Mouse (Mus musculus) midbrain, postnatal 0 days (tissue): ENCODE measurements around the gene Glyatl3. TPM values are rescaled to one million over a fixed set of nuclear protein-coding genes. Genes with fewer than 3 reads are reported as not detected.

Source experiments
- ATAC-seq: fragments of 200-750 bp; cut with Nextera tagmentation; 2 replicates; pipeline ENCODE4 v1.8.0; 2017; ENCODE audit warnings: moderate number of reproducible peaks, mild to moderate bottlenecking, moderate TSS enrichment, moderate library complexity; ENCODE audit not compliant: low FRiP score
- DNase-seq: peaks from one replicate; pipeline ENCODE4 v3.0.0-alpha.2; 2015; ENCODE audit warnings: low spot score
- H3K27ac ChIP-seq: fragments of 300-500 bp; sonication (generic); 2 replicates; pipeline ENCODE4 v1.5.1; 2014; ENCODE audit warnings: low read depth, mild to moderate bottlenecking, low read length, mixed read lengths
- H3K27me3 ChIP-seq: fragments of 300-500 bp; sonication (generic); 2 replicates; pipeline ENCODE4 v1.6.1; 2014; ENCODE audit warnings: low read length, control low read depth, mixed read lengths; ENCODE audit not compliant: insufficient read depth
- H3K36me3 ChIP-seq: fragments of 300-500 bp; sonication (generic); 2 replicates; pipeline ENCODE4 v1.6.1; 2014; ENCODE audit warnings: low read length, control low read depth, mixed read lengths; ENCODE audit not compliant: insufficient read depth
- H3K4me1 ChIP-seq: fragments of 300-500 bp; sonication (generic); 2 replicates; pipeline ENCODE4 v1.6.1; 2014; ENCODE audit warnings: mild to moderate bottlenecking, control low read depth, antibody characterized with exemption, low read length, mixed read lengths; ENCODE audit not compliant: insufficient read depth
- H3K4me2 ChIP-seq: fragments of 300-500 bp; sonication (generic); 2 replicates; pipeline ENCODE4 v1.6.1; 2014; ENCODE audit warnings: low read depth, mild to moderate bottlenecking, low read length, mixed read lengths; ENCODE audit not compliant: poor library complexity, severe bottlenecking
- H3K4me3 ChIP-seq: fragments of 300-500 bp; sonication (generic); 2 replicates; pipeline ENCODE4 v1.5.1; 2014; ENCODE audit warnings: low read depth, mild to moderate bottlenecking, low read length, moderate library complexity
- H3K9ac ChIP-seq: fragments of 300-500 bp; sonication (generic); replicated peaks from 2 replicates; pipeline ENCODE4 v1.6.1; 2014; ENCODE audit warnings: mild to moderate bottlenecking, low read length, moderate library complexity, mixed read lengths; ENCODE audit not compliant: poor library complexity, severe bottlenecking
- H3K9me3 ChIP-seq: fragments of 300-500 bp; sonication (generic); 2 replicates; pipeline ENCODE4 v1.6.1; 2016; ENCODE audit warnings: low read length, control low read depth
- CTCF ChIP-seq: IDR thresholded peaks from 2 replicates; pipeline ENCODE4 v1.5.1; 2016; ENCODE audit warnings: antibody characterized with exemption, mild to moderate bottlenecking
- WGBS: fragments of 180-500 bp; shearing (Covaris S2); extraction: QIAGEN DNeasy Blood & Tissue Kit; methylation state at CpG from one replicate; pipeline ENCODE4 v1.1.7; 2014; 5-methylcytosine and 5-hydroxymethylcytosine counted together
- polyA plus RNA-seq: library from polyadenylated mRNA; unstranded; fragments of >200 nt; fragmentation: Nextera tagmentation; extraction: Ambion mirVana; gene quantifications from 2 replicates; pipeline ENCODE4 v1.2.1, GENCODE M21; 2015
- total RNA-seq: library from RNA; depleted of rRNA; stranded (reverse); fragments of >200 nt; gene quantifications from 2 replicates; pipeline ENCODE4 v1.2.3, GENCODE M21; 2014; rRNA removed

Glyatl3 gene
- total and polyA plus RNA-seq, 2 experiments from 2014 or later, result not detected

DNA sequence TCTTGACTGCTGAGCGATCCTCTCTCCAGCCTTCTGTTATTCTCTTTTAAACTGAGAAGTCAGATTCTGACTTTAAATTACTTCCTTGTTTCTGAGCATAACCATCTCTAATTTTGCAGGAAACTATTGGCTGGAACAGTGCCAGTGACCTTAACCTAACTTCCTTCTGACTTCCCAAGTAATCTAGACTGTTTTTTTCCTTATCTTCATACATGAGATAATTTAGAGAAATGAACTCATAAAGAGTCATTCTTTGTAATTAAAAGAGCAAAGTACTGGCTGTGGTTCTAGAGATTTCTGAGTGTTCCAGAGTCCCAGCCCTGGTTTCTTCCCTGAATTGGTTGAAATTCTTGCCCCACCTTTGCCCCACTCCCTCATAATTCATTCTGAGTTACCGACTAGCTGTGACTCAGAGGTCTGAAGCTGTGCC lies 40.6 kb downstream of the Glyatl3 start:
- Histone ChIP-seq H3K27ac (no peak overlapping the region), H3K4me1 (no peaks in the 10 kb centered on the region), H3K9ac (no peak overlapping the region), H3K4me2 (no peak overlapping the region), H3K27me3 (no peaks in the 10 kb centered on the region), H3K36me3 (no peaks in the 10 kb centered on the region), H3K4me3 (no peak overlapping the region), H3K9me3 (no peaks in the 10 kb centered on the region)
- no peak for DNase-seq
- ATAC-seq, result no peak
- no peak for TF ChIP-seq CTCF
- WGBS, result 76% methylated on average over 2 of the region's 2 CpGs

DNA sequence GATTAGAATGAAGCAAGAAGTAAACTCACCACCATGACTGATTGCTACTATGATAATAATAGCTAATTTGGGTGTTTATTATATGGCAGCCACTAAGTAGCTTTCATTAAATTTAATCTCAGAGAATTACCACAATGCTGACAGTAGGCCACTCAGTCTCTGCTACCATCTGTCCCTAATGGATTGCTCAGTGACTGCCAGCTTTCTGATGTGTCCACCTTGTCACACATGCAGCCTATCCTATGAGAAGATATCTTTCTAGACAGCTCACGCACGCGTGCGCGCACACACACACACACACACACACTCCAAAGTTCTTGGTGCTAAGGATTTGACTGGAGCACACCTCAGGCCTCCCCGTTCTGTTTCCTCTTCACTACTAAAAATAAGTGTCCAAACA lies 41.5 kb downstream of the Glyatl3 start:
- TF ChIP-seq CTCF, result no peak
- Histone ChIP-seq H3K36me3 (no peaks in the 10 kb centered on the region), H3K4me1 (no peaks in the 10 kb centered on the region), H3K4me3 (no peak overlapping the region), H3K4me2 (no peak overlapping the region), H3K27ac (no peak overlapping the region), H3K9me3 (no peaks in the 10 kb centered on the region), H3K9ac (no peak overlapping the region), H3K27me3 (no peaks in the 10 kb centered on the region)
- 94% methylated on average over 6 of the region's 6 CpGs for WGBS
- DNase-seq (peak; percentile 8), ATAC-seq (no peak)

DNA sequence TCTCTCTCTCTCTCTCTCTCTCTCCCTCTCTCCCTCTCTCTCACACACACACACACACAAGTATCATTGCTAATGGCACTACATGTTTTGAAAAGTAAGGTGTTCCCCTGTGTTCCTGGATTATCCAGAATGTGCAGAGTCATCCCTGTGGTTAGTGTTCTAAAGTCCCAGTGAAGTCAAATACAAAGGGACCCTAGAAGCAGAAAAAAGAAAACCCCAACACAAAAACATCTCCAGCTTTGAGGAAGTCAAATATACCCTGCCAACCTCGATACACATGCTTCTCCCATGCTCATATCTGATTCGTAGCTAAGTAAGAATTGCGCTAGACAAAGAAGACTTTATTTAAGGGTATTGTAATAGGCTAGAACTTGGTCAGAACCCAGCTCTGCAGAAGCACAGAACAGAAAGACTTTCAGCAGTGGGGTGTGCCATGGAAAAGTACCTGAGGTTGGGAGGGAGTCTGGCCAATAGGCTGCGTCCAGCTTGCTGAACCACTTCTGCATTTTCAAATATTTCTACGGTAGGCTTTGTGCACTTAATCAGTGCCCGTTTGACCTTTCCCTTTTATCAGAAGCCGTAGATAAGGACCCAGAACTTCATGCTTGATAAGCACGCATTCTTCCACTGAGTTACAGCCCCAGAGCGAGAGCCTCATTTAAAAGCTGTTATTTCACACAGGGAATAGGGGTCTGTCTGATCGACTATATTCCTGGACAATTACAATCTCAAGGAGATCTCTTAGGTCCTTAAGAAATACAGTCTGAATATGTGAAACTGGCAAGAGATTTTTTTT lies 45.0 kb downstream of the Glyatl3 start:
- TF ChIP-seq CTCF, result no peak
- no peak for ATAC-seq
- 74% methylated on average over 10 of the region's 10 CpGs for WGBS
- Histone ChIP-seq H3K36me3 (no peaks in the 10 kb centered on the region), H3K27me3 (no peaks in the 10 kb centered on the region), H3K9me3 (no peaks in the 10 kb centered on the region), H3K9ac (no peak overlapping the region), H3K4me2 (no peak overlapping the region), H3K4me3 (no peak overlapping the region), H3K4me1 (no peaks in the 10 kb centered on the region), H3K27ac (no peak overlapping the region)
- DNase-seq, result no peak

DNA sequence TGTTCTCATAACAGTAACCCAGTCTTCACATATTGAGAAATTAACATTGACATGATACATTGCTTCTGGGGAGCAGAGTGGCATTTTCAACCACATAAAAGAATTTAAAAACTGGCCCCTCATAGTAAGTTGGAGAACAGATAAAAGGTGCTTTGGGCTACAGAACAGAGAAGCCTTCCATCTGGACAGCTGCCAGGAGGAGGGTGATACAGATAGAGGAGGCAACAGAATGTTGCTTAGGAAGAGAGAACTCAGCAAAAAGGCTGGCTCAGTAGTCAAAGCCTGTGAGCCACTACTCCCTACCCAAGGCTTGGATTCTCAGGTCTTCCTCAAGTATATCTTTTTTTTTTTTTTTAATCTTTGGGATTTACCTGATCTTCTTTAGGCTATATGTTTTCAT lies 59.1 kb downstream of the Glyatl3 start:
- Histone ChIP-seq H3K4me2 (no peak overlapping the region), H3K9me3 (no peaks in the 10 kb centered on the region), H3K9ac (no peak overlapping the region), H3K4me3 (no peak overlapping the region), H3K27me3 (no peaks in the 10 kb centered on the region), H3K27ac (no peak overlapping the region), H3K4me1 (no peaks in the 10 kb centered on the region), H3K36me3 (no peaks in the 10 kb centered on the region)
- ATAC-seq (no peak), DNase-seq (no peak)
- no peak for TF ChIP-seq CTCF

Other genes with a start within 250 kb of the Glyatl3 start
- gene Esp1, start 187.2 kb downstream of the Glyatl3 start, total RNA-seq, result not detected in 2 replicates
- gene Esp1, start 187.2 kb downstream of the Glyatl3 start, polyA plus RNA-seq, result not detected in 2 replicates
- gene Crisp2, start 107.3 kb downstream of the Glyatl3 start, total RNA-seq, result not detected in 2 replicates
- not detected in 2 replicates for gene Crisp2, start 107.3 kb downstream of the Glyatl3 start, polyA plus RNA-seq
- not detected in 2 replicates for gene Rhag, start 103.2 kb downstream of the Glyatl3 start, total RNA-seq
- gene Rhag, start 103.2 kb downstream of the Glyatl3 start, polyA plus RNA-seq, result not detected in 2 replicates
- gene 9130008F23Rik, start 33.8 kb downstream of the Glyatl3 start, total RNA-seq, result 0.38 and 2.2 TPM in 2 replicates
- 0.86 and 1.3 TPM in 2 replicates for gene 9130008F23Rik, start 33.8 kb downstream of the Glyatl3 start, polyA plus RNA-seq
- 9.5 and 16.6 TPM in 2 replicates for gene Mut, start 20.3 kb upstream of the Glyatl3 start, total RNA-seq
- 16.1 and 16.6 TPM in 2 replicates for gene Mut, start 20.3 kb upstream of the Glyatl3 start, polyA plus RNA-seq
- gene Cenpq, start 20.7 kb upstream of the Glyatl3 start, total RNA-seq, result 2.8 and 3.9 TPM in 2 replicates
- 6.7 and 9.0 TPM in 2 replicates for gene Cenpq, start 20.7 kb upstream of the Glyatl3 start, polyA plus RNA-seq